Mouse (Mus musculus) kidney, postnatal 0 days (tissue): ENCODE data around the gene Unc13b. TPM values are rescaled to one million over a fixed set of nuclear protein-coding genes. Genes with fewer than 3 reads are reported as not detected.

Experiments used
- ATAC-seq: fragments of 200-750 bp; cut with Nextera tagmentation; replicated peaks from 2 replicates; pipeline ENCODE4 v1.8.0; 2017; ENCODE audit warnings: low read depth, moderate number of reproducible peaks, moderate TSS enrichment, moderate library complexity; ENCODE audit not compliant: low FRiP score
- DNase-seq: peaks from one replicate; pipeline ENCODE4 v3.0.0-alpha.2; 2016; ENCODE audit warnings: low spot score
- H3K27ac ChIP-seq: fragments of 300-500 bp; sonication (generic); 2 replicates; pipeline ENCODE4 v1.5.1; 2014; ENCODE audit warnings: mild to moderate bottlenecking
- H3K27me3 ChIP-seq: fragments of 300-500 bp; sonication (generic); 2 replicates; pipeline ENCODE4 v1.6.1; 2014; ENCODE audit warnings: low read length, mixed read lengths; ENCODE audit not compliant: insufficient read depth
- H3K36me3 ChIP-seq: fragments of 300-500 bp; sonication (generic); 2 replicates; pipeline ENCODE4 v1.6.1; 2014; ENCODE audit warnings: low read length, mixed read lengths; ENCODE audit not compliant: insufficient read depth
- H3K4me1 ChIP-seq: fragments of 300-500 bp; sonication (generic); replicated peaks from 2 replicates; pipeline ENCODE4 v1.6.1; 2014; ENCODE audit warnings: antibody characterized with exemption, low read length, mixed read lengths; ENCODE audit not compliant: insufficient read depth
- H3K4me2 ChIP-seq: fragments of 300-500 bp; sonication (generic); 2 replicates; pipeline ENCODE4 v1.6.1; 2014; ENCODE audit warnings: mild to moderate bottlenecking, low read length, moderate library complexity, mixed read lengths
- H3K4me3 ChIP-seq: fragments of 300-500 bp; sonication (generic); replicated peaks from 2 replicates; pipeline ENCODE4 v1.5.1; 2014; ENCODE audit warnings: low read depth, low read length
- H3K9ac ChIP-seq: fragments of 300-500 bp; sonication (generic); 2 replicates; pipeline ENCODE4 v1.6.1; 2014; ENCODE audit warnings: low read depth, low read length
- H3K9me3 ChIP-seq: fragments of 300-500 bp; sonication (generic); replicated peaks from 2 replicates; pipeline ENCODE4 v1.6.1; 2016; ENCODE audit warnings: low read length, inconsistent platforms, mixed read lengths
- CTCF ChIP-seq: IDR thresholded peaks from 2 replicates; pipeline ENCODE4 v1.5.1; 2016; ENCODE audit warnings: antibody characterized with exemption, low read depth, mild to moderate bottlenecking, moderate library complexity
- WGBS: fragments of 180-500 bp; shearing (Covaris S2); extraction: QIAGEN DNeasy Blood & Tissue Kit; methylation state at CpG from one replicate; pipeline ENCODE4 v1.1.7; 2014; 5-methylcytosine and 5-hydroxymethylcytosine counted together
- polyA plus RNA-seq: library from polyadenylated mRNA; unstranded; fragments of >200 nt; fragmentation: Nextera tagmentation; extraction: Ambion mirVana; gene quantifications from 2 replicates; pipeline ENCODE4 v1.2.1, GENCODE M21; 2015

Gene Unc13b
- polyA plus RNA-seq, 1 experiment from 2014 or later = 3.3 TPM

GRCm38 (mm10) chr4:43163205-43163604 is 104.5 kb downstream of the Unc13b start:
- no peaks in the 10 kb centered on the region for H3K27me3 ChIP-seq
- no peak overlapping the region for H3K4me2 ChIP-seq
- no peak overlapping the region for H3K27ac ChIP-seq
- H3K36me3 ChIP-seq = no peaks in the 10 kb centered on the region
- H3K4me3 ChIP-seq = no peak overlapping the region
- no peak overlapping the region for H3K9ac ChIP-seq
- H3K9me3 ChIP-seq = no peaks in the 10 kb centered on the region
- WGBS = 72% methylated on average over 3 of the region's 3 CpGs
- DNase-seq (no peak), ATAC-seq (no peak)
- no peak for TF ChIP-seq CTCF
- no peaks in the 10 kb centered on the region for H3K4me1 ChIP-seq

- no peak overlapping the region for H3K4me2 ChIP-seq
- no peak overlapping the region for H3K4me3 ChIP-seq
- no peak for DNase-seq
- TF ChIP-seq CTCF = no peak
- no peaks in the 10 kb centered on the region for H3K9me3 ChIP-seq
- no peak overlapping the region for H3K9ac ChIP-seq
- H3K27me3 ChIP-seq = no peaks in the 10 kb centered on the region
- H3K27ac ChIP-seq = no peak overlapping the region
- no peaks in the 10 kb centered on the region for H3K4me1 ChIP-seq
- WGBS = 85% methylated on average over 12 of the region's 12 CpGs
- H3K36me3 ChIP-seq = no peaks in the 10 kb centered on the region
- no peak for ATAC-seq
These were observed 106.8 kb downstream of the Unc13b start for GRCm38 (mm10) chr4:43165403-43166005.

DNA sequence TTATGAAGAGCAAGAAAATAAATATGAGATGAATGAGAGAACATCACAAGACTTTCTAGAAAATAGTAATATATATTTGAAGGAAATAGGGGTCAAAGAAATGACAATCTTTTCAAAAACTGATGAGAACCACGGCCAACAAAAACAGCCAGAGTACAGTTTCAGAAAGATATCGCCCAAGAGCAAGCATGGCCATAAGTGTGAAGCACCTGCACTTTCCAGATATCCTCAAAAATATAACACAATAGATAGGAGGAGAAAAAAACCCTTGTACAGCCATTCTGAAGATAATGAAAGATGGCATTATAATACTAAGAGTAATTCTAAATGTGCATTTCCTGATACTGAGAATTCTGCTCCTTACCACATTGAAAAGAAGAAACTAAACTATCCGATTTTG is 111.3 kb downstream of the Unc13b start:
- H3K27me3 ChIP-seq = no peaks in the 10 kb centered on the region
- no peak overlapping the region for H3K4me2 ChIP-seq
- no peak overlapping the region for H3K9ac ChIP-seq
- no peak overlapping the region for H3K4me3 ChIP-seq
- no peak overlapping the region for H3K27ac ChIP-seq
- no peaks in the 10 kb centered on the region for H3K4me1 ChIP-seq
- TF ChIP-seq CTCF = no peak
- ATAC-seq = no peak
- no peaks in the 10 kb centered on the region for H3K9me3 ChIP-seq
- 86% methylated on average over 3 of the region's 3 CpGs for WGBS
- no peak for DNase-seq
- no peaks in the 10 kb centered on the region for H3K36me3 ChIP-seq

DNA sequence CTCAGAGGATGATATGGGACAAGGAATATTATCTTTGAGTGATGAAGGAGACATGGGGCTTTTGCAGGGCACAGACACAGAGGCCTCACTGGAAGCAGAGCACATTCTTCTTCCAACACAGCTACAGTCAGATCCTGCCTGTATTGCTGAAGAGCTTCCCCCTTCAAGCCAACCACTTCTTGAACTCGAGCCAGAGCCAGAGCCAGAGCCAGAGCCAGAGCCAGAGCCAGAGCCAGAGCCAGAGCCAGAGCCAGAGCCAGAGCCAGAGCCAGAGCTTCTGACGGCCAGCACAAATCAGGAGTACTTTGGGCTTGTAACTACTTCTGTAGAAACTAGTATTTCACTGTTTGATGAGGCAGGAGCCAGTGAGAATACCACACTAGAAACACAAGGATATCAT is 118.4 kb downstream of the Unc13b start:
- Histone ChIP-seq H3K4me2 (no peak overlapping the region), H3K4me1 (no peaks in the 10 kb centered on the region), H3K9me3 (no peaks in the 10 kb centered on the region), H3K4me3 (no peak overlapping the region), H3K36me3 (no peaks in the 10 kb centered on the region), H3K9ac (no peak overlapping the region), H3K27ac (no peak overlapping the region), H3K27me3 (no peaks in the 10 kb centered on the region)
- no peak for ATAC-seq
- no peak for DNase-seq
- no peak for TF ChIP-seq CTCF
- WGBS = 68% methylated on average over 2 of the region's 2 CpGs

DNA sequence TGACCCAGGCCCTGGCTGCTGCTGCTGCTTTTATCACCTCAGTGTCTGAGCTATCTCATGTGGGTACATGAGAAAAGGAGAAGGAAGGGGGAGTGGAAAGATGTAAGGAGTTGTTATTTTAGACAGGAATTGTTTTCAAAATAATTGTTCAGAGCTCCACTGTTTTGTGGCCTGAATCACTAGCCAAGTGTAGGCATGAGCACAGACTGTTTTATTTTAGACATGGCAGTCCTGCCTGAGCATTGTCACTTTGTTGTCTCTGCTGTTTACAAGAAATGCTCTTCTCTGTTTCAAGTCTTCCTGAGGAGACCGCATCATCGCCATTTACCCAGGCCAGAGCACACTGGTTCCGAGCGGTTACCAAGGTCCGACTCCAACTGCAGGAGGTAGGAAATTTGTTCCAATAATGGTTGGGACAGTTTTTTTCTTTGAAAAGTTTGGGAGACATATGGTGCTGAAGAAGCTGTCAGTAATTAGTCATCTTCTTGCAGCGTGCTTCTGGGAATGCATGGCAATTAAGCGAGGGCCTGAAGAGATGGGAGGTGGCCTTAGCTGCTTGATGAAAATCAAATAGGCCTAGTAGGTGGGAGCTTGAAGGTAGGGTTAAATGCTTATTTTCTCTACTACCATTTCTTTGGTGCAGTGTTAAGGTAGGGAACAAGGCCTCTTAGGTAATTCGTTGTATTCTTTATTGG is 123.9 kb downstream of the Unc13b start:
- no peaks in the 10 kb centered on the region for H3K9me3 ChIP-seq
- no peaks in the 10 kb centered on the region for H3K36me3 ChIP-seq
- DNase-seq (no peak), ATAC-seq (no peak)
- no peak overlapping the region for H3K4me2 ChIP-seq
- no peak overlapping the region for H3K4me3 ChIP-seq
- TF ChIP-seq CTCF = no peak
- no peak overlapping the region for H3K27ac ChIP-seq
- WGBS = 93% methylated on average over 8 of the region's 8 CpGs
- H3K9ac ChIP-seq = no peak overlapping the region
- H3K4me1 ChIP-seq = no peaks in the 10 kb centered on the region
- H3K27me3 ChIP-seq = no peaks in the 10 kb centered on the region

GRCm38 (mm10) chr4:43187439-43187838 is 128.7 kb downstream of the Unc13b start:
- DNase-seq (no peak), ATAC-seq (no peak)
- no peaks in the 10 kb centered on the region for H3K9me3 ChIP-seq
- H3K4me1 ChIP-seq = no peaks in the 10 kb centered on the region
- WGBS = 85% methylated on average over 2 of the region's 2 CpGs
- H3K36me3 ChIP-seq = no peaks in the 10 kb centered on the region
- no peak overlapping the region for H3K4me3 ChIP-seq
- no peak overlapping the region for H3K4me2 ChIP-seq
- no peaks in the 10 kb centered on the region for H3K27me3 ChIP-seq
- H3K27ac ChIP-seq = no peak overlapping the region
- TF ChIP-seq CTCF = no peak
- no peak overlapping the region for H3K9ac ChIP-seq
